Mouse (Mus musculus) liver, embryonic 13.5 days (tissue): ENCODE measurements around the gene Fgfr2. TPM values are rescaled to one million over a fixed set of nuclear protein-coding genes. Genes with fewer than 3 reads are reported as not detected.

Source experiments
- ATAC-seq: fragments of 200-750 bp; cut with Nextera tagmentation; 2 replicates; pipeline ENCODE4 v1.8.0; 2017; ENCODE audit warnings: low read depth, mild to moderate bottlenecking, moderate number of reproducible peaks, moderate library complexity
- DNase-seq: peaks from one replicate; pipeline ENCODE4 v3.0.0; 2022
- H3K27ac ChIP-seq: fragments of 300-500 bp; sonication (generic); 2 replicates; pipeline ENCODE4 v1.5.1; 2015; ENCODE audit warnings: moderate library complexity, mild to moderate bottlenecking, inconsistent platforms
- H3K27me3 ChIP-seq: fragments of 300-500 bp; sonication (generic); 2 replicates; pipeline ENCODE4 v1.6.1; 2015; ENCODE audit warnings: mild to moderate bottlenecking, inconsistent platforms
- H3K36me3 ChIP-seq: fragments of 300-500 bp; sonication (generic); 2 replicates; pipeline ENCODE4 v1.6.1; 2015; ENCODE audit warnings: mild to moderate bottlenecking, inconsistent platforms
- H3K4me1 ChIP-seq: fragments of 300-500 bp; sonication (generic); replicated peaks from 2 replicates; pipeline ENCODE4 v1.6.1; 2015; ENCODE audit warnings: inconsistent platforms
- H3K4me2 ChIP-seq: fragments of 300-500 bp; sonication (generic); 2 replicates; pipeline ENCODE4 v1.6.1; 2015; ENCODE audit warnings: inconsistent platforms, mild to moderate bottlenecking, moderate library complexity
- H3K4me3 ChIP-seq: fragments of 300-500 bp; sonication (generic); replicated peaks from 2 replicates; pipeline ENCODE4 v1.5.1; 2015; ENCODE audit warnings: mild to moderate bottlenecking, inconsistent platforms
- H3K9ac ChIP-seq: fragments of 300-500 bp; sonication (generic); 2 replicates; pipeline ENCODE4 v1.6.1; 2015; ENCODE audit warnings: mild to moderate bottlenecking, inconsistent platforms
- H3K9me3 ChIP-seq: fragments of 300-500 bp; sonication (generic); replicated peaks from 2 replicates; pipeline ENCODE4 v1.6.1; 2016; ENCODE audit warnings: inconsistent platforms
- WGBS: fragments of 180-500 bp; shearing (Covaris S2); methylation state at CpG from one replicate; pipeline ENCODE4 v1.1.7; 2015; ENCODE audit not compliant: insufficient replicate concordance; 5-methylcytosine and 5-hydroxymethylcytosine counted together
- polyA plus RNA-seq: library from polyadenylated mRNA; unstranded; fragments of >200 nt; fragmentation: Nextera tagmentation; extraction: Ambion mirVana; gene quantifications from 2 replicates; pipeline ENCODE4 v1.2.1, GENCODE M21; 2015

The Fgfr2 gene
- polyA plus RNA-seq, 1 experiment from 2014 or later: 8.9 TPM

DNA sequence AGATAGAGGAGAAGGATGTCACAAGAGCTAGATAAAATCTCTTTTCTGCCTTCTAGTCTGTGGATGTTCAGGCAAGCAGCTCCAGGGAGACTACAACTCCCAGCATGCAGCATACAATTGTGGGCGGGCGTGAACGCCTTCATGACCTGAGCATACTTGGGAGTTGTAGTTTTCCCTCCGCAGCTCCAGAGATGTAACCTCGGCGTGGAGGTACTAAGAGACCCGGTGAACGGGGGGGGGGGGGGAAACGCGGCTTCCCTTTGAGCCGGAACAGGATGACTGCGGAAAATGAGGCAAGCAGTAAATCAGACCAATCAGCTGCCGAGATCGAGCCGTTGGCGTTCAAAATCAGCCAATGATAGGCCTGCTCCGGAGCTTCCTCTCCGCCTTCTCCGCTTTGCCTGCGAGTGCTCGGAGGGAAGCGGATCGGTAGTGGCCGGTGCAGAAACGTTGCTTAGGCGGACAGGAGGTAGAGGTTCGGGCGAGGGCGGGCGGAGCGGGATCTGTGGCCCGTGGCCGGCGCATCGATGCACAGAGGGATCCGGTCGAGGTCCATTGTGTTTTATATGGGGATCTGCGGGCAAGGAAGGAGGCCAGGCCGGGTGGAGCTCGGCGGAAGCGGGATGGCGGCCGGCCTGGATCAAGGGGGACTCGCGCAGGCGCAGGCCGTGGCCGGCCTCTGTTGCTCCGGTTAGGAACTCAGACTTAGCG is 1563.0 kb downstream of the Fgfr2 start, which contains the start of gene Bub3:
TSS of gene Bub3 (plus strand) at position 237 of the 711 bp plus-strand sequence.
- H3K4me3 ChIP-seq: peak within 1 kb of the TSS; percentile 89
- peaks cover 44% of the 10 kb centered on the region for H3K4me1 ChIP-seq
- H3K4me2 ChIP-seq: peak within 1 kb of the TSS; percentile 79
- peak within 1 kb of the TSS; percentile 92 for H3K9ac ChIP-seq
- under 1% methylated on average over 49 of the region's 51 CpGs for WGBS
- no peaks in the 10 kb centered on the region for H3K9me3 ChIP-seq
- H3K36me3 ChIP-seq: peaks cover 34% of the 10 kb centered on the region
- peak within 1 kb of the TSS; percentile 90 for H3K27ac ChIP-seq
- H3K27me3 ChIP-seq: peaks cover 45% of the 10 kb centered on the region
- ATAC-seq (peak; percentile 92), DNase-seq (peak; percentile 85)

DNA sequence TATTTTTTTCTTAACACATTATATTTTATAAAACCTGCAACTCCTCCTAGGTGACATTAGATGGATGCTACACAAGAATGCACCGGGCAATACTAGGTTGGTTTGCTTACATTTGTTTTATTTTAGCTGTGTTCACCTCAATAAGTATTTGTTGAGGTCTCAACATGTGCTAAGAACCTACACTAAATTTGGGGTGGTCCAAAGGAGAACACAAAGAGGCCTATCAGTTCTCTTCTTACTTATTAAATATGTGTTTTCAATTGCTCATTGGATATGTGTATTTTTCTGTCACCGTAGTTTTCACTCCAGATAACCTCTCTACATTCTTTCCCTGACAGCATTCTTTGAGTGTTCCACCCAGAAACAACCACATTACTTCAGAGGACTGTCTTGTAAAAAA is 1565.4 kb downstream of the Fgfr2 start:
- Histone ChIP-seq H3K27me3 (peaks cover 69% of the 10 kb centered on the region), H3K36me3 (peaks cover 11% of the 10 kb centered on the region), H3K9ac (no peak overlapping the region), H3K27ac (no peak overlapping the region), H3K4me1 (peaks cover 40% of the 10 kb centered on the region), H3K4me3 (no peak overlapping the region), H3K9me3 (no peaks in the 10 kb centered on the region), H3K4me2 (no peak overlapping the region)
- ATAC-seq (no peak), DNase-seq (no peak)
- 41% methylated on average over 2 of the region's 2 CpGs for WGBS

DNA sequence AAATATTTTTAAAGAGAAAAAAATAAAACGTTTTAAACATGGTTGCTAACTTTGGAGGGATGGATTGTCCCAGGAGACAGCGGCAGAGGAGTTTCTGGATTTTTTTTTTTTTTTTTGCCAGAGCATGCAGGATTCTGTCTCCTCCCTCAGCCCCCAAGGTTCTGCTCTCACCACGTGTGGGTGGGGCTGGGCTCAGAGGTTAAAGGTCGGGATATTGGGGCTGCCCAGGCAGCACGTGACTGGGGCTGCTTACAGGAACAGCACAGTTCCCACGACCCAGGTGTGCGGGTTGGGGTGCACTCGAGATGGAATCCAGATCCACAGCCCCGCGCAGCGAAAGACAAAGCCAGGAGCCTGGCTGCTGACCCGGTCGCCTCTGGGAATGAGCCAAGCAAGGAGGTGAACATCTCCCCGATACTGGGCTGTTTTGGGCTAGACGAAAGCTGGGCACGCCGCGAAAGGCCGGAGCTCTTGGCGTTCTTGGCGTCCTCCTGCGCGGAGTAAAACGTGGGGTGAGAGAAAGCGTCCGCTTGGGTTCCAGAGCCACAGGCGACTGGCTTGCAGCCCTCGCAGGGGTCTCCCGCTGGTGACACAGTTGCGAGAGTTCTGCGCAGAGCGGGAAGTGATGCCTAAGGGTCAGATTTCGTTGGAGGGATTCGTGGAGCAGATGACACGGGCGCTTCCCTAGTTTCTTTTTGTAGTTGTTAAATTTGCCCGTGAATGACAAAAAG is 1566.4 kb downstream of the Fgfr2 start:
- DNase-seq (no peak), ATAC-seq (no peak)
- H3K4me2 ChIP-seq: peak overlapping the region; percentile 24
- H3K27ac ChIP-seq: no peak overlapping the region
- no peaks in the 10 kb centered on the region for H3K9me3 ChIP-seq
- WGBS: 2% methylated on average over 37 of the region's 37 CpGs
- H3K36me3 ChIP-seq: peaks cover under 1% of the 10 kb centered on the region
- H3K27me3 ChIP-seq: peaks cover 80% of the 10 kb centered on the region
- H3K4me1 ChIP-seq: peaks cover 30% of the 10 kb centered on the region
- no peak overlapping the region for H3K9ac ChIP-seq
- H3K4me3 ChIP-seq: peak overlapping the region; percentile 11; the same call in 1 of the 2 replicates

DNA sequence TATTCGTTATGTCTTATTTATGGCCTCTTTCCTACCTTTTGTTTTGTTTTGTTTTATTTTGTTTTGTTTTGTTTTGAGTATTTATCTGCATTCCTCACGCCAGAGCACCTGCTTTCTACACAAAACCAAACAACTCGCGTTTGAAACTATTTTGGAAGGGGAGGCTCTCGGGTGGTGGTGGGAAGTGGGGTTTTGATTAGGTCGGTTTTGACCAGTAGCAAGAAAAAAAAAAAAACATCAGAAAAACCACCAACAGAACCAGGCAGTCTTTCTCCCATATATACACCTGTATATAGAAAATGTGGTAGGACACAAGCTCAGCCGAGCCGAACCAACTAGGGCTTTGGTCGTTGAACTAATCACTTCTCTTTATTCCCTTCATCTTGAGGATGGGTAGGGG is 1567.0 kb downstream of the Fgfr2 start:
- Histone ChIP-seq H3K9ac (no peak overlapping the region), H3K4me2 (no peak overlapping the region), H3K27me3 (peaks cover 86% of the 10 kb centered on the region), H3K9me3 (no peaks in the 10 kb centered on the region), H3K4me1 (peaks cover 25% of the 10 kb centered on the region), H3K36me3 (no peaks in the 10 kb centered on the region), H3K27ac (no peak overlapping the region), H3K4me3 (no peak overlapping the region)
- DNase-seq: no peak
- WGBS: 4% methylated on average over 9 of the region's 9 CpGs
- ATAC-seq: no peak

DNA sequence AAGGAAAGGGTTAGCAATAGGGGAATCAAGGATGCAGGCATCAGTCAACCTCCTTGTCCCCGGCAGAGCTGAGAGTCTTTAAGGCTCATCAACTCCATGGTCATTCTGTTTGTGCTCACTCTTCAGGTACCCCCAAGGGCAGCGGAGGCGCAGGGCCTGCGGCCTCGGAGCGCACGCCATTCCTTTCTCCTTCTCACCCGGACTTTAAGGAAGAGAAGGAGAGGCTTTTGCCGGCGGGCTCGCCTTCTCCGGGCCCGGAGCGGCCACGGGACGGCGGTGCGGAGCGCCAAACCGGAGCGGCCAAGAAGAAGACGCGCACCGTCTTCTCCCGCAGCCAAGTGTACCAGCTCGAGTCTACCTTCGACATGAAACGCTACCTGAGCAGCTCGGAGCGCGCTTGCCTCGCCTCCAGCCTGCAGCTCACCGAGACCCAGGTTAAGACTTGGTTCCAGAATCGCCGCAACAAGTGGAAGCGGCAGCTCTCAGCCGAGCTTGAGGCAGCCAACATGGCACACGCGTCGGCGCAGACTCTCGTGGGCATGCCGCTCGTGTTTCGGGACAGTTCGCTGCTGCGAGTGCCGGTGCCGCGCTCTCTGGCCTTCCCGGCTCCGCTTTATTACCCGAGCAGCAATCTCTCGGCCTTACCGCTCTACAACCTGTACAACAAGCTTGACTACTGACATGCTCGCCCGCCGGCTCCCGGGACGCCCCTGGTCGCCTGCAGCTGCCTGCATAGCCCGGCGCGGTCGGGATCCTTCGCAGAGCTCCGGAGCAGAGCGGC is 1567.7 kb downstream of the Fgfr2 start:
- WGBS: 1% methylated on average over 68 of the region's 68 CpGs

DNA sequence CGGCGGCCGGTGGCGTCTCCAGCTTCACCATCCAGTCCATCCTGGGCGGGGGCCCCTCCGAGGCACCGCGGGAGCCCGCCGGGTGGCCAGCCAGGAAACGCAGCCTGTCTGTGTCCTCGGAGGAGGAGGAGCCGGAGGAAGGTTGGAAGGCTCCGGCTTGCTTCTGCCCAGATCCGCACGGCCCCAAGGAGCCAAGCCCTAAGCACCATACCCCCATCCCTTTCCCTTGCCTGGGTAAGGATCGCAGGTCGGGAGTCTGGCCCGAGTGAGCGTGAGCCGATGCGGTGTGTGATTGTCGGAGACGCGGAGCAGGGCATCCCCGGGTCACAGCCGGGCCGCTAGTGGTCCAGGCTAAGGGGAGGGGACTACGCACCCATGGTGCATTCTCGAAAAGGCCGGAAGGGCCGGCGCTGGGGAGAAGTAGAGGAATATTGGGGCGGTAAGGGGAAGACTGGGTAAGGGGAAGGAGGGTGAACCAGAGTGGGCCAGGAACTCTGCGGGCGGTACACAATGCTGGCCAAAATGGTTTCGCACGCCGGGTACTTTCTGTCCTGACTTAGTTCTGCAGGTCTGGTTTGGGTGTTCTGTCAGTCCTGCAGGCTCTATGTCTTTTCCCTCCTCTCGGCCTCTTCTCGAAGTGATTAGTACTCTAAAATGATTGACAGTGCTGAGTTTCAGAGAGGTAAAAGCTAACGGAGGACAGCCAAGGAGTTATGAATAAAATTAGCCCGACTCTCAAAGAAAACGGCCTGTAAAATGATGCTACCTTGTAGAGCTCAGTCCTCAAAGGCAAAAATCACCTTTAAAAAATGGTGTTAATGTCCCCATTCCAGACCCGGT is 1568.6 kb downstream of the Fgfr2 start:
- Histone ChIP-seq H3K4me2 (peak overlapping the region; percentile 46), H3K36me3 (no peaks in the 10 kb centered on the region), H3K4me1 (peaks cover 22% of the 10 kb centered on the region), H3K9me3 (no peaks in the 10 kb centered on the region), H3K4me3 (peak overlapping the region; percentile 31), H3K27ac (no peak overlapping the region), H3K27me3 (peaks cover 100% of the 10 kb centered on the region), H3K9ac (no peak overlapping the region)
- DNase-seq (no peak), ATAC-seq (0 out of 2 replicates have a peak, but pooled peaks have one; percentile 9)
- WGBS: 3% methylated on average over 45 of the region's 45 CpGs

More for the DNA sequence above, 1567.7 kb downstream of the Fgfr2 start:
- peaks cover 24% of the 10 kb centered on the region for H3K4me1 ChIP-seq
- H3K9me3 ChIP-seq: no peaks in the 10 kb centered on the region
- no peaks in the 10 kb centered on the region for H3K36me3 ChIP-seq
- no peak for DNase-seq
- no peak overlapping the region for H3K27ac ChIP-seq
- H3K4me2 ChIP-seq: peak overlapping the region; percentile 14; the same call in 1 of the 2 replicates
- 0 out of 2 replicates have a peak overlapping the region, but pooled peaks have one; percentile 4 for H3K4me3 ChIP-seq
- peaks cover 92% of the 10 kb centered on the region for H3K27me3 ChIP-seq
- no peak overlapping the region for H3K9ac ChIP-seq
- no peak for ATAC-seq

DNA sequence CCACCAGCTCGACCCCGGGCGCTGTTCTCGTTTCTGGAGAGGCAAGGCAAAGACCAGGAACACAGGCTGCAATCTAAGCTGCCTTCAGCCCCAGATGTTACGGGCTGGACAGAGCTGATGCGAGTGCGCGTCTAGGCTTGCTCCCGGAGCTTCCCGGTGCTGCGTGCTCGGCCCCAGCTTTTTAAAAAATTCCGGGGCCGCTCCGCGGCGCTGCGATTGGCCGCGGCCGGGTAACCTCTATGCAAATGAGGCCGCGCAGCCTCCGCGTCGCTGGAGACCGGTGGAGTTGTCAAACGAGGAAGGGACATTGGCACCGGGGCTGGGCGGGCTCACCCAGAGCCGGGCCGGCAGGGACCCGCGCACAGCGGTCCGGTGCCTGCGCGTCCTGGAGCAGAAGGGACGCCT is 1569.4 kb downstream of the Fgfr2 start:
- H3K9ac ChIP-seq: no peak overlapping the region
- H3K9me3 ChIP-seq: no peaks in the 10 kb centered on the region
- peak overlapping the region; percentile 31 for H3K4me3 ChIP-seq
- H3K27me3 ChIP-seq: peaks cover 100% of the 10 kb centered on the region
- peak overlapping the region; percentile 46 for H3K4me2 ChIP-seq
- under 1% methylated on average over 32 of the region's 39 CpGs for WGBS
- H3K27ac ChIP-seq: no peak overlapping the region
- DNase-seq (no peak), ATAC-seq (peak; percentile 51)
- H3K4me1 ChIP-seq: peaks cover 20% of the 10 kb centered on the region
- no peaks in the 10 kb centered on the region for H3K36me3 ChIP-seq

DNA sequence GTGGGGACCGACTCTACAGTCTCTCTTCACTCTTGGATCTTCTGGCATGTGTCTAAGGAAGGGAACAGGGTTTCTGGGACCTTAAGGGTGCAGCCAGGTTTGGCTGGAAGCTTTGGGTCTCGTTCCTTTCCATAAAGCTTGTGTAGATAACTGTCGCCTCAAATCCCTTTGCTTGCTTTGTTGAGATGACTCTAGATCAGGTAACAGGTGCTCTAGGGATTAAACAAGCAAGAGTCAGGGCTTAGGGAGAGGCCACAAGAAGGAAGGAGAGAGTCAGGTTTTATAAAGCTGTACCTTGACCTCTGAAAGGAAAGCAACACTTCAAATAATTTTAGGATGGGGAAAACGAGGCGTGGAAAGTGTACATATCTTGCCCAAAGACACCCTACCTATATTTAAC is 1570.4 kb downstream of the Fgfr2 start:
- no peak overlapping the region for H3K9ac ChIP-seq
- no peak for ATAC-seq
- no peak overlapping the region for H3K4me2 ChIP-seq
- no peak overlapping the region for H3K27ac ChIP-seq
- DNase-seq: no peak
- H3K27me3 ChIP-seq: peaks cover 100% of the 10 kb centered on the region
- no peak overlapping the region for H3K4me3 ChIP-seq
- WGBS: 3% methylated on average over 5 of the region's 5 CpGs
- H3K4me1 ChIP-seq: peaks cover 20% of the 10 kb centered on the region
- no peaks in the 10 kb centered on the region for H3K9me3 ChIP-seq
- no peaks in the 10 kb centered on the region for H3K36me3 ChIP-seq

DNA sequence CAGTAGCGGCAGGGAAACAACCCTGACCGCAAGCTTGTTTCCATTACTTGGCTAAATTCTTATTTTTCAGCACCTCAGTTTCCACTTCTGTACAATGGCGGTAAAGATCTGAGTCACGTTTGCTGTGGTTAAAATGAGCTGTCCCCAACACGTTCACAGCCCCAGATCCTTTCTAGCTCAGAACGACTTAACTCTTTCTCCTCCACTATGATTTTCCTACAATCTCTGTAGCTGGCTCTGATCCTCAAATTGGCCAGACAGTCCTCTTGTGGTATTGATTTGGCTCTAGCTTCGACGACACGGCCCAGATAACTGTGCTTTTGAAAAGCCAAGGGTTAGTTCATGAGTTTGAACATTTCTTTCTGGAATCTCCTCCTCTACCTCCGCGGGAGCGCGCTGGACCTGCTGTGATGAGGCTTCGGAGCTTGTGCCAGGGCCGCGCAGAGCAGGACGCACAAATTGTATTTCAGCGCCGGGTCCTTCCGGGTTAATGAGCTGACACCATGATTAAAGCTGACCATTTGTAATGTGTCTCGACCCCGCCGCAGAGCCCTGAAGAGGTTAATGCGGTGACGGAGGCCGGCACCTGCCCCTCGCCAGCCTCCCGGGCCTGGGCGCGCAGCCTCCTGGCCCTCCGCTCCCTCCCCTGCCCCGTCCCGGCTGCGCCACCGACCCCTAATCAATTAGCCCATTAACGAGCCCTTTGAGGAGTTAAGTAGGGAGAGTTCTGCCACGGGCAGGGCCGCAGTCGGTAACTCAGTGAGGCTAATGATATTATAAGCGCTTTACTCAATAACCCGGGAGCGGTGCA is 1571.0 kb downstream of the Fgfr2 start:
- Histone ChIP-seq H3K4me1 (peaks cover 20% of the 10 kb centered on the region), H3K27ac (no peak overlapping the region), H3K27me3 (peaks cover 100% of the 10 kb centered on the region), H3K9ac (no peak overlapping the region), H3K4me3 (no peak overlapping the region), H3K36me3 (no peaks in the 10 kb centered on the region), H3K9me3 (no peaks in the 10 kb centered on the region), H3K4me2 (no peak overlapping the region)
- WGBS: 1% methylated on average over 42 of the region's 42 CpGs
- no peak for DNase-seq
- ATAC-seq: no peak

DNA sequence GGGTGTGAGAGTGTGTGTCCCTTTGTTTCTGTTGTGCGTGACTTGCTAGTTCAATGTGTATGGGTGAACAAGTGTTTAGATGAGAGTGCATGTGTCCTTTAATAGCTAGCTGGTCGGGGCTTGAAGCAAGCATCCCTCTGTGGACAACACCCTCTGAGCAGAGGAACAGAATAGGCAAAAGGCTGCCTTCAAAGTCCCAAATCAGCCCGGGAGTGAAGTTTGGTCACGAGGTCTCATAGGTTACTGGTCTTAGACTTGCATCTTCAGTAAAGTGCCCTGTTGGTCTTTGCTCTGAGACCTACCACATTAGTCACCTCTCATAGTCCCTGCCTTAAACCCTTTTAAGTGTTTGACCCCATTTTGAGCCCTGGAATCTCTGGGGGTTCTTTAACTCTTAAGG is 1571.7 kb downstream of the Fgfr2 start:
- Histone ChIP-seq H3K9ac (no peak overlapping the region), H3K27ac (no peak overlapping the region), H3K27me3 (peaks cover 100% of the 10 kb centered on the region), H3K36me3 (no peaks in the 10 kb centered on the region), H3K4me3 (no peak overlapping the region), H3K4me2 (no peak overlapping the region), H3K4me1 (peaks cover 15% of the 10 kb centered on the region), H3K9me3 (no peaks in the 10 kb centered on the region)
- no peak for ATAC-seq
- DNase-seq: no peak
- 0% methylated on average over 4 of the region's 4 CpGs for WGBS
